Mouse (Mus musculus) erythroid progenitor cell, adult 5-6 weeks (primary cell): ENCODE results near the gene Arfgap3. TPM values are rescaled to one million over a fixed set of nuclear protein-coding genes. Genes with fewer than 3 reads are reported as not detected.

ENCODE experiments used
- ATAC-seq: replicated peaks from 2 replicates; pipeline ENCODE4 v1.8.0; 2016; ENCODE audit warnings: moderate number of reproducible peaks, mild to moderate bottlenecking, moderate TSS enrichment, inconsistent platforms; ENCODE audit not compliant: poor library complexity, low FRiP score, severe bottlenecking
- total RNA-seq, 2 experiments: library from RNA; stranded (forward) in 1 of 2; stranded (reverse) in 1 of 2; fragments of 150-400 nt in 1 of 2; fragments of 186-747, 209-891 nt in 1 of 2; gene quantifications; 2 replicates each; pipeline versions ENCODE4 v1.2.3 to v1.2.4; 2015 to 2017; ENCODE audit warnings: low replicate concordance in 2 of 2

Gene Arfgap3
- total RNA-seq, 2 experiments from 2014 or later, result 19.3 to 60.3 TPM

DNA sequence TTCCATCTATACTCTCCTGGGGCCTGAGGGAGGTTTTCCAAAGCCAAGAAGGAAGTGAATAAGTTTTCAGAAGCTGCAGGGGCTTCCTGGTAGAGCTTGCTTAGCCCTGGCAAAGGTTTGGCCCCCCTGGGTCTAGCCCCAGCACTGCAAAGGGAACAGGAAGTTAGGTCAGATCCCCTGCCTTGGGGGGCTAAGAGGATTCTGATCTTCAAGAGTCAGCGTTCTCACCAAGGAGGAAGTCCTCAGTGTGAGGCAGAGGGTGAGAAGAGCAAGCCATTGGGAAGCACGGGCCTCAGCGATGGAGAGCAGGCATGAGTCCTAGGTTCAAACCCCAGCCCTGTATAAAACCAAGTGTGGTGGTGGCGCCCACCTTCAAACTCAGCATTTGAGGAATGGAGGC, 93.6 kb downstream of the Arfgap3 start:
- no peak for ATAC-seq

DNA sequence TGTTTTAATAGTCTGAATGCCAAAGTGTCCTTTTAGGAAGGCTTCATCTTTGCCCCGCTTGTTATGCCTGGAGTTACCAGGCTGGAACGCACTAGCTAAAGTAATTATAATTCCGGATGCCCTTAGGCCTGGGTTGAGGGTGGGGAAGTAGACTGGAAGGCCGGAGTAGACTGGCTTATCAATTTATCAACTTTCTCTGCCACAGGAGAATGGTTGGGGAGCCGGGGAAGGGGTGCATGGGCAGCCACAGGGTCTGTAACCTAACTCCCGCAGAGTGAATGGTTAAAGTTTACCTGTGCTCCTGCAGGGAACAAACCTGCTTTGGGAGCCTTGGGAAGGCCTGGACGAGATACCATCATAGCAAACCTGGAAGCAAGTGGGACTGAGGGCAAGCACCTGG, 94.1 kb downstream of the Arfgap3 start:
- no peak for ATAC-seq

DNA sequence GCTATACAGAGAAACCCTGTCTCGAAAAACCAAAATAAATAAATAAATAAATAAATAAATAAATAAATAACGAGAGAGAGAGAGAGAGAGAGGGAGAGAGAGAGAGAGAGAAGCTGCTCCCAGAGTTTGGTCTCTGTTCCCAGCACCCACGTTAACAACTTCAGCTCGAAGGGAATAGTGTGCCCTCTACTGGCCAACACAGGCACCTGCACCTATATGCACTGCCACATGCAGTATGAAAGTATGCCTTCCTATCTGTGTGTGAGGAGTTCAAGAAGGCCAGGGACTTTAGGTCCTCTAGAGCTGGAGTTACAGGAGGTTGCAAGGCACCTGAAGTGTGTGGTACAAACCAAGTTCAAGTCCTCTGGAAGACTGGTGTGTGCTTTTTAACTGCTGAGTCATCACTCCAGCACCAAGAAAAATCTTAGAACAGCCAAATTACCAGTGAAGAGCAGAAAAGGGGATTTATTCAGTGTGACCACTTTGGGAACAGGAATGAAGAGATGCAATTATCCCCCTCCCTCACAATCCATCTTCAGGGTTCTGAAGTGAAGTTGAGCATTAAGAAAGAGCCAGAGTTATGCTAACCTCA, 94.8 kb downstream of the Arfgap3 start:
- 0 out of 2 replicates have a peak, but pooled peaks have one; percentile 20 for ATAC-seq

DNA sequence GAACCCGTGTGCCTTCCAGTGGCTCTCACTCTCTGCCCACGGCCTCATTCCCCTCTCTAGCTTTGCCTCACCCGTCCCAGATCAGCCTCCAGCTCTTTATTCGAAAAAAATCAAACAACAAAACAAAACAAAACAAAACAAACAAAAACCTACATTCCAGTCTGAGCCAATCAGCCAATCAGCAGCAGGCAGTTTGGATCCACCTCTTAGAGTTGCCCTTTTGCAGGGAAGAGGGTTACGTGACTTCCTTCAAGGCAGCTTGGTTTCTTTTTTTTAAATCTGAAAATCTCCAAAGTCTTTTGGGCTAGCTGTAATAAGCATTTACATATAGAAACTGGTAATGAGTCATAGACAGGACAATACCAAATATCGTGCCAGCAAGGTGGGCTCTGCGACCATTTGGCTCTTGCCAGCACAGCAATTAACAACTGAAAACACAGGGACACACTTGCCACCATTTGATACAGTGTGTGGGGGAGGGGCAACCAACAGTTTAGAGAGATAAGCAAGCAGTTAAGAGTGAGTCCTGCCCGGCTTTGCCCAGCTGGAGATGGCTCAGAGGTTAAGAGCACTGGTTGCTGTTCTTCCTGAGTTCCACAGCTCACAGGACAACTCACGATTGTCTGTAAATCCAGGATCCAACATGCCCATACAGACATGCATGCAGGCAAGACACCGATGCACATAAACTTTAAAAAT, 95.5 kb downstream of the Arfgap3 start:
- no peak for ATAC-seq

DNA sequence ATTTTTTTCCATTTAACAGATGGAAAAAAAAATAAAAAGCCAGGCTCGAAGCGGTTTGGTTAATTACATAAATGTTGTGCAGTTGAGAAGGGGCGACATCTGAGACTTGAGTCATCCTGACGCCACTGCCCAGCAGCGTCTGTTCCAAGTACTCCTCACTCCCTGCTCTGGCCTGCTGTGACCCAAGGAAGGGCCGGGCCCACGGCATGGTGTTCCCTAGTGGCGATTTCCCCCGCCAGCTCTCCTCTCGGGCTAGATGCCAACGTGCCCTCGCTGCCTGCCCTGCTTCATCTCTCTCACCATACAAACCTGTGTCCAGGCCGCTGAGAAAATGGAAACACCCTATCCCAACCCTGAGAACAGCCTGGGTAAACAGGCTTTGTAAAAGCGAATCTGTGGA, 98.0 kb downstream of the Arfgap3 start:
- no peak for ATAC-seq

DNA sequence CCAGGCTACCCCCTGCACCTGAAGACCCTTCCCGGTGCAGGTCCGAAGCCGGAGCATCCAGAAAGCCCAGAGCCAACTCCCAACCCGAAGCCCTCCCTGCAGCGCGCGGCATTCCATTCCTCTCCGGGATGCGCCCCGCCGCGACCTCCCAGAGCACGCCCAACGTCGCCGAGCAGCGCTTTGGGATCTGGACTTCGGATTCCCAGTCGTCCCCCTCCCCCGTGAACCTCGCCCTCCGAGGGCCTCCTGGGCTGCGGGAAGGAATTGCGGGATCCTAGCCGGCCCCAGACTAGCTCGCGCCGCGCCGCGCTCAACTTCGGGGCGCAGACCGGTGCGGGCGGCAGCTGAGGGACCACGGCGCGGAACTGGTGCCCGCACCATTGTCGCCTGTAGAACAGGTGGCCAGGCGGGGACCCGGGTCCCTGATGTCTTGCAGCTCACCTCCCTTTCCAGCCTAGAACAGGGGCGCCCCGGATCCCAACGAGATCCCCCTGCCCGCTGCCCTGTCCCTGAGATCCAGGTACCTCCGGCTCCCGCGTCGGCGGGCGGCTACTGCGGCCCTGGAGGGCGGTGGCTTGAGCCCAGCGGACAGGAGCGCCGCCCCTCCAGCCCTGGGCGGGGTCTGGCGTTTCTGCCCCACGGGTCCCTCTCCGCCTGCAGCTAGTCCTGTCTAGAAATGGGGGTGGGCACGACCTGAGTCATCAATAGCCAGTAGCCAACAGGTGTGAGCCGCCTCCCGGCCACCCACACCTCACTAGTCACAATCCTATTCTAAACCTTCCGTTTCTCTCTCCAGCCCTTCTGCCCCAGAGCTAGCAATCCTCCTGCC, 98.7 kb downstream of the Arfgap3 start, which contains the start of gene A4galt:
Gene A4galt, minus strand, starts transcription at position 599 of the 829 bp plus-strand sequence.
- ATAC-seq, result no peak

DNA sequence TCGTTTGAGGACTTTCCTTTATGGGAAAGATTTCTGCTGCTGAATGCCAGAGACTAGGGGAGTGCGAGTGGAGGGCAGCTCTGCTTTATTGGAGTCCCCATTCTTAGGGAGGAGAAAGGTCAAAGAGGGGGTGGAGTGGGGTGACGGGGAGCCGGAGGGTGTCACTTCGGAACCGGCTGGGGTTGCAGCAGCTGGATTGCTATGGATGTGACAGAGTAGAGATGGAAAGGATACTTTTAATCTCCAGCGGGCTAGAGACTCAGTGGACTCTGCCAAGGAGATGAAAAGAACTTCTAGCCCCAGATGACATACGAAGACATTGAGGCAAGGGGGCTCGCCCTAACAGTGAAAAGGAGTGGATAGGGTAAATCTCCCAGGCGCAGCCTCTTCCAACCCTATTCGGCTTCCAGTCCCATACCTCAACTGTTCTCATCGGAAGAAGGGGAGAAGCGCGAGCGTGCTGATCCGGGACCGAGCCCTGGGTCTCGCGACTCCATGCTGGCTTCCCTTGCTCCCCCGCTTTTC, 99.3 kb downstream of the Arfgap3 start:
- no peak for ATAC-seq

Other genes with a start within 250 kb of the Arfgap3 start
- 12.6 and 16.9 TPM in 2 replicates for gene Rrp7a, start 227.4 kb downstream of the Arfgap3 start, total RNA-seq (2015; ENCODE audit: low replicate concordance)
- 12.3 and 31.9 TPM in 2 replicates for gene Rrp7a, start 227.4 kb downstream of the Arfgap3 start, total RNA-seq (2017; ENCODE audit: low replicate concordance)
- gene Poldip3, start 200.9 kb downstream of the Arfgap3 start, total RNA-seq (2015; ENCODE audit: low replicate concordance), result 39.6 and 46.5 TPM in 2 replicates
- gene Poldip3, start 200.9 kb downstream of the Arfgap3 start, total RNA-seq (2017; ENCODE audit: low replicate concordance), result 66.7 and 92.9 TPM in 2 replicates
- 106 and 112 TPM in 2 replicates for gene Cyb5r3, start 177.7 kb downstream of the Arfgap3 start, total RNA-seq (2015; ENCODE audit: low replicate concordance)
- gene Cyb5r3, start 177.7 kb downstream of the Arfgap3 start, total RNA-seq (2017; ENCODE audit: low replicate concordance), result 48.1 and 57.9 TPM in 2 replicates
- 0.84 and 1.8 TPM in 2 replicates for gene A4galt, start 98.5 kb downstream of the Arfgap3 start, total RNA-seq (2015; ENCODE audit: low replicate concordance)
- not detected in 2 replicates for gene A4galt, start 98.5 kb downstream of the Arfgap3 start, total RNA-seq (2017; ENCODE audit: low replicate concordance)
- 80.0 and 81.7 TPM in 2 replicates for gene Pacsin2, start 114.4 kb upstream of the Arfgap3 start, total RNA-seq (2015; ENCODE audit: low replicate concordance)
- 145 and 184 TPM in 2 replicates for gene Pacsin2, start 114.4 kb upstream of the Arfgap3 start, total RNA-seq (2017; ENCODE audit: low replicate concordance)
- gene Ttll1, start 160.6 kb upstream of the Arfgap3 start, total RNA-seq (2015; ENCODE audit: low replicate concordance), result 4.3 and 7.1 TPM in 2 replicates
- 0.45 and 2.8 TPM in 2 replicates for gene Ttll1, start 160.6 kb upstream of the Arfgap3 start, total RNA-seq (2017; ENCODE audit: low replicate concordance)
- 2.2 TPM in 1 of 2 replicates, not detected in the other for gene Bik, start 176.6 kb upstream of the Arfgap3 start, total RNA-seq (2015; ENCODE audit: low replicate concordance)
- gene Bik, start 176.6 kb upstream of the Arfgap3 start, total RNA-seq (2017; ENCODE audit: low replicate concordance), result 3.7 TPM in 1 of 2 replicates, not detected in the other
- 133 TPM in 2 replicates for gene Tspo, start 213.3 kb upstream of the Arfgap3 start, total RNA-seq (2015; ENCODE audit: low replicate concordance)
- gene Tspo, start 213.3 kb upstream of the Arfgap3 start, total RNA-seq (2017; ENCODE audit: low replicate concordance), result 92.7 and 104 TPM in 2 replicates
- 3.4 and 7.9 TPM in 2 replicates for gene Mcat, start 213.5 kb upstream of the Arfgap3 start, total RNA-seq (2015; ENCODE audit: low replicate concordance)
- gene Mcat, start 213.5 kb upstream of the Arfgap3 start, total RNA-seq (2017; ENCODE audit: low replicate concordance), result 2.8 and 13.2 TPM in 2 replicates
- 48.6 and 55.5 TPM in 2 replicates for gene Ttll12, start 244.9 kb upstream of the Arfgap3 start, total RNA-seq (2015; ENCODE audit: low replicate concordance)
- 42.6 and 47.1 TPM in 2 replicates for gene Ttll12, start 244.9 kb upstream of the Arfgap3 start, total RNA-seq (2017; ENCODE audit: low replicate concordance)